Mouse (Mus musculus): ENCODE measurements at regions not wholly inside any gene's neighbourhood (a gene's known extent, or its start where the extent isn't known, plus 50 kb on each side); places are given as distances from the start of the nearest gene placed in this dataset.
"Not testable (repeated sequence)": the region's sequence is repeated elsewhere in the genome, so short reads cannot be mapped to it uniquely, and the experiment has no call there.

- DNase-seq (ENCODE audit: low spot score in 2 of 2), result not testable (repeated sequence)
Observed at GRCm38 (mm10) chr6:48341367-48341766, 54.0 kb upstream of the Krba1 start.

GRCm38 (mm10) chr6:48336964-48337363, 58.4 kb upstream of the Krba1 start:
- DNase-seq (ENCODE audit: low spot score in 2 of 2), result not testable (repeated sequence)

- DNase-seq (ENCODE audit: low spot score in 2 of 2), result no peak
Observed at GRCm38 (mm10) chr6:48288011-48288410, 107.4 kb upstream of the Krba1 start.

GRCm38 (mm10) chr6:48279646-48280045, 115.7 kb upstream of the Krba1 start:
- DNase-seq (ENCODE audit: low spot score in 2 of 2), result not testable (repeated sequence)

GRCm38 (mm10) chr6:48261563-48261962, 133.8 kb upstream of the Krba1 start:
- not testable (repeated sequence) for DNase-seq (ENCODE audit: low spot score in 2 of 2)

- DNase-seq (ENCODE audit: low spot score in 2 of 2), result not testable (repeated sequence)
Observed at GRCm38 (mm10) chr6:48252989-48253388, 142.4 kb upstream of the Krba1 start.

- DNase-seq (ENCODE audit: low spot score in 2 of 2), result no peak
Observed at GRCm38 (mm10) chr6:48251954-48252353, 143.4 kb upstream of the Krba1 start.

- not testable (repeated sequence) for DNase-seq (ENCODE audit: low spot score in 2 of 2)
Observed at GRCm38 (mm10) chr6:48244191-48244590, 151.2 kb upstream of the Krba1 start.

GRCm38 (mm10) chr6:48227431-48227830, 141.0 kb upstream of the Zfp746 start:
- DNase-seq (ENCODE audit: low spot score in 2 of 2), result no peak

GRCm38 (mm10) chr6:48224206-48224605, 137.8 kb upstream of the Zfp746 start:
- no peak for DNase-seq (ENCODE audit: low spot score in 2 of 2)

- no peak for DNase-seq (ENCODE audit: low spot score in 2 of 2)
Observed at GRCm38 (mm10) chr6:48222971-48223370, 136.6 kb upstream of the Zfp746 start.

GRCm38 (mm10) chr6:48221806-48222205, 135.4 kb upstream of the Zfp746 start:
- peak; percentile 16 to 39 for DNase-seq (ENCODE audit: low spot score in 2 of 2)

- DNase-seq (ENCODE audit: low spot score in 2 of 2), result no peak
Observed at GRCm38 (mm10) chr6:48215212-48215611, 128.8 kb upstream of the Zfp746 start.

- no peak for DNase-seq (ENCODE audit: low spot score in 2 of 2)
Observed at GRCm38 (mm10) chr6:48209739-48210138, 123.3 kb upstream of the Zfp746 start.

- DNase-seq (ENCODE audit: low spot score in 2 of 2), result no peak
Observed at GRCm38 (mm10) chr6:48209103-48209502, 122.7 kb upstream of the Zfp746 start.

- DNase-seq (ENCODE audit: low spot score in 2 of 2), result no peak
Observed at GRCm38 (mm10) chr6:48205722-48206121, 119.3 kb upstream of the Zfp746 start.

- DNase-seq (ENCODE audit: low spot score in 2 of 2), result no peak
Observed at GRCm38 (mm10) chr6:48199951-48200350, 113.6 kb upstream of the Zfp746 start.

GRCm38 (mm10) chr6:48198806-48199205, 112.4 kb upstream of the Zfp746 start:
- no peak for DNase-seq (ENCODE audit: low spot score in 2 of 2)

GRCm38 (mm10) chr6:48197696-48198378, 111.4 kb upstream of the Zfp746 start:
- DNase-seq (ENCODE audit: low spot score in 2 of 2), result no peak

GRCm38 (mm10) chr6:48188363-48188762, 102.0 kb upstream of the Zfp746 start:
- peak in 1 of 2 experiments; percentile 16 for DNase-seq (ENCODE audit: low spot score in 2 of 2)

GRCm38 (mm10) chr6:48185311-48185710, 98.9 kb upstream of the Zfp746 start:
- DNase-seq (ENCODE audit: low spot score in 2 of 2), result no peak

GRCm38 (mm10) chr6:48178360-48179120, 92.1 kb upstream of the Zfp746 start:
- no peak for DNase-seq (ENCODE audit: low spot score in 2 of 2)

GRCm38 (mm10) chr6:48177936-48178335, 91.5 kb upstream of the Zfp746 start:
- DNase-seq (ENCODE audit: low spot score in 2 of 2), result peak; percentile 68 to 77
